Mouse (Mus musculus) lung, embryonic 14.5 days (tissue): ENCODE measurements around the gene Klhl22. TPM values are rescaled to one million over a fixed set of nuclear protein-coding genes. Genes with fewer than 3 reads are reported as not detected.

Experiments
- ATAC-seq: fragments of 200-750 bp; cut with Nextera tagmentation; 2 replicates; pipeline ENCODE4 v1.8.0; 2017; ENCODE audit warnings: mild to moderate bottlenecking, moderate TSS enrichment, moderate library complexity; ENCODE audit not compliant: insufficient read depth
- DNase-seq: peaks from one replicate; pipeline ENCODE4 v3.0.0-alpha.2; 2015
- H3K27ac ChIP-seq: fragments of 300-500 bp; sonication (generic); 2 replicates; pipeline ENCODE4 v1.5.1; 2014; ENCODE audit warnings: low read depth, mild to moderate bottlenecking, moderate library complexity
- H3K27me3 ChIP-seq: fragments of 300-500 bp; sonication (generic); 2 replicates; pipeline ENCODE4 v1.6.1; 2014; ENCODE audit warnings: low read length, control low read depth; ENCODE audit not compliant: insufficient read depth
- H3K36me3 ChIP-seq: fragments of 300-500 bp; sonication (generic); 2 replicates; pipeline ENCODE4 v1.6.1; 2014; ENCODE audit warnings: control low read depth; ENCODE audit not compliant: insufficient read depth
- H3K4me1 ChIP-seq: fragments of 300-500 bp; sonication (generic); 2 replicates; pipeline ENCODE4 v1.6.1; 2014; ENCODE audit warnings: antibody characterized with exemption, control low read depth; ENCODE audit not compliant: insufficient read depth
- H3K4me2 ChIP-seq: fragments of 300-500 bp; sonication (generic); 2 replicates; pipeline ENCODE4 v1.6.1; 2014; ENCODE audit warnings: mild to moderate bottlenecking
- H3K4me3 ChIP-seq: fragments of 300-500 bp; sonication (generic); 2 replicates; pipeline ENCODE4 v1.5.1; 2014; ENCODE audit warnings: low read depth, low read length
- H3K9ac ChIP-seq: fragments of 300-500 bp; sonication (generic); 2 replicates; pipeline ENCODE4 v1.6.1; 2014
- H3K9me3 ChIP-seq: fragments of 300-500 bp; sonication (generic); 2 replicates; pipeline ENCODE4 v1.6.1; 2016; ENCODE audit warnings: low read depth, low read length, control low read depth
- CTCF ChIP-seq: IDR thresholded peaks from 2 replicates; pipeline ENCODE4 v1.5.1; 2016; ENCODE audit warnings: antibody characterized with exemption, low read depth
- WGBS: fragments of 180-500 bp; shearing (Covaris S2); extraction: QIAGEN DNeasy Blood & Tissue Kit; methylation state at CpG from one replicate; pipeline ENCODE4 v1.1.7; 2014; 5-methylcytosine and 5-hydroxymethylcytosine counted together
- polyA plus RNA-seq: library from polyadenylated mRNA; unstranded; fragments of >200 nt; fragmentation: Nextera tagmentation; extraction: Ambion mirVana; gene quantifications from 2 replicates; pipeline ENCODE4 v1.2.1, GENCODE M21; 2014

Gene Klhl22
- polyA plus RNA-seq, 1 experiment from 2014 or later: 70.7 TPM

GRCm38 (mm10) chr16:17794047-17794446 is 34.6 kb downstream of the Klhl22 start:
- Histone ChIP-seq H3K36me3 (peaks cover 49% of the 10 kb centered on the region), H3K4me2 (no peak overlapping the region), H3K27ac (no peak overlapping the region), H3K9ac (no peak overlapping the region), H3K4me1 (peaks cover 9% of the 10 kb centered on the region; the same call in 1 of the 2 replicates), H3K27me3 (0 out of 2 replicates have a peak, but pooled peaks cover 5% of the 10 kb centered on the region), H3K9me3 (no peaks in the 10 kb centered on the region), H3K4me3 (no peak overlapping the region)
- 86% methylated on average over 4 of the region's 4 CpGs for WGBS
- no peak for TF ChIP-seq CTCF
- ATAC-seq (no peak), DNase-seq (no peak)

GRCm38 (mm10) chr16:17795643-17796042 is 36.2 kb downstream of the Klhl22 start:
- Histone ChIP-seq H3K9ac (no peak overlapping the region; the same call in 1 of the 2 replicates), H3K36me3 (peaks cover 38% of the 10 kb centered on the region), H3K4me2 (no peak overlapping the region; the same call in 1 of the 2 replicates), H3K4me1 (peaks cover 12% of the 10 kb centered on the region; the same call in 1 of the 2 replicates), H3K4me3 (no peak overlapping the region), H3K27me3 (0 out of 2 replicates have a peak, but pooled peaks cover 5% of the 10 kb centered on the region), H3K9me3 (no peaks in the 10 kb centered on the region), H3K27ac (no peak overlapping the region)
- no peak for ATAC-seq
- no peak for DNase-seq
- 57% methylated on average over 5 of the region's 5 CpGs for WGBS
- peak; percentile 19; the same call in 1 of the 2 replicates for TF ChIP-seq CTCF

GRCm38 (mm10) chr16:17796519-17796918 is 37.1 kb downstream of the Klhl22 start:
- peak overlapping the region; percentile 97 for H3K27ac ChIP-seq
- peaks cover 12% of the 10 kb centered on the region; the same call in 1 of the 2 replicates for H3K4me1 ChIP-seq
- H3K9me3 ChIP-seq: no peaks in the 10 kb centered on the region
- DNase-seq (no peak), ATAC-seq (no peak)
- H3K9ac ChIP-seq: peak overlapping the region; percentile 93
- TF ChIP-seq CTCF: no peak
- H3K4me3 ChIP-seq: peak overlapping the region; percentile 79
- peak overlapping the region; percentile 82 for H3K4me2 ChIP-seq
- peaks cover 29% of the 10 kb centered on the region for H3K36me3 ChIP-seq
- peaks cover 9% of the 10 kb centered on the region; the same call in 1 of the 2 replicates for H3K27me3 ChIP-seq

- Histone ChIP-seq H3K4me1 (peaks cover 19% of the 10 kb centered on the region), H3K9me3 (no peaks in the 10 kb centered on the region), H3K4me3 (peak within 1 kb of the TSS; percentile 79), H3K36me3 (peaks cover 22% of the 10 kb centered on the region), H3K27ac (peak within 1 kb of the TSS; percentile 97), H3K27me3 (peaks cover 16% of the 10 kb centered on the region), H3K9ac (peak within 1 kb of the TSS; percentile 93), H3K4me2 (peak within 1 kb of the TSS; percentile 82)
- no peak for TF ChIP-seq CTCF
- ATAC-seq: peak; percentile 71
- DNase-seq: peak; percentile 88
- WGBS: under 1% methylated on average over 69 of the region's 81 CpGs
These were observed 37.8 kb downstream of the Klhl22 start, which contains the start of gene Scarf2 for GRCm38 (mm10) chr16:17796971-17797811. Gene Scarf2, plus strand, starts transcription at chr16:17797282.

- WGBS: 4% methylated on average over 29 of the region's 29 CpGs
- Histone ChIP-seq H3K4me2 (peak overlapping the region; percentile 82), H3K4me1 (peaks cover 26% of the 10 kb centered on the region), H3K36me3 (peaks cover 18% of the 10 kb centered on the region), H3K9me3 (no peaks in the 10 kb centered on the region), H3K4me3 (peak overlapping the region; percentile 79), H3K27ac (peak overlapping the region; percentile 97), H3K9ac (peak overlapping the region; percentile 93), H3K27me3 (peaks cover 23% of the 10 kb centered on the region)
- ATAC-seq (peak; percentile 18), DNase-seq (peak; percentile 58)
- TF ChIP-seq CTCF: no peak
These were observed 38.4 kb downstream of the Klhl22 start for GRCm38 (mm10) chr16:17797812-17798311.

GRCm38 (mm10) chr16:17798321-17799180 is 39.1 kb downstream of the Klhl22 start:
- Histone ChIP-seq H3K4me3 (peak overlapping the region; percentile 79), H3K4me2 (peak overlapping the region; percentile 82), H3K27ac (peak overlapping the region; percentile 97), H3K9ac (peak overlapping the region; percentile 93), H3K36me3 (peaks cover 18% of the 10 kb centered on the region), H3K27me3 (peaks cover 29% of the 10 kb centered on the region), H3K9me3 (no peaks in the 10 kb centered on the region), H3K4me1 (peaks cover 33% of the 10 kb centered on the region)
- DNase-seq: peak; percentile 91
- ATAC-seq: peak; percentile 79
- WGBS: 3% methylated on average over 39 of the region's 45 CpGs
- no peak for TF ChIP-seq CTCF
